Mouse (Mus musculus): ENCODE measurements around the gene Anxa11. TPM values are rescaled to one million over a fixed set of nuclear protein-coding genes. Genes with fewer than 3 reads are reported as not detected.

The Anxa11 gene
- total RNA-seq (2014; rRNA removed) = 3.7 and 4.2 TPM in 2 replicates
- polyA plus RNA-seq (2015; fragmentation: Nextera tagmentation; extraction: Ambion mirVana) = 4.5 and 4.9 TPM in 2 replicates

DNA sequence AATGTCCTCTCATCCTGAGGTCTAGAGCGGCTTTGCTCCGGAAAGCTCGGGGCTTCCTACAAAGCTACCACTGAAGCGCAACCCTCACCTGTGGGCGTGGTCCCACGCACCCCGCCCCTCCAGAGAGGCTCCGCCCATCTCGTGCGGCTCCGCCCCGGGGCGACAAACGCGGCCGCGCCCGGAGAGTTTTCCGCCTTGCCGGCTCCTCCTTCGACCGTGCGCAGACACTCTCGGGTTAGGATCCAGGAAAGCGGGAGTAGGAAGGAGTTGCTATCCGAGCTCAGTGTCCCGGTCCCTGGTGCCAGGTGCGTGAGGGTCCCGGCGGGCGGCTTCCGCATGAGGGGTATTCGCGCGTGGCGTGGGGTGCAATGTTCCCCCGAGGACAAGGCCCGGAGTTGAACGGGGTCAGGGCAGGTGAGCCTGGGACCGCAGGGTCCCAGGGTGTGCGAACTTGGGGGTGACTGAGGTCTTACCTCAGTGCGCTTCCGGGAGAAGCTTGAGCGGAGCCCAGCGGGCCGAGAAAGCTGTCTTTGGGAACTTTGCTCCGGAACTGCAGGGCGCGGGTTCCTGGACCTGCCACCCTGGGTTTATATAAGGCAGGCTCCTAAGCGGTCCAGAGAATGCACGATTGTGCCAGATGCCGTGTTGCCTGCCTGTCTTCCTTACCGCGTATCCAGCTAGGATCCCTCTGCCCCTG lies at the start of gene Anxa11:
TSS of gene Anxa11 (plus strand) at position 166 of the 697 bp plus-strand sequence.
- no peak for TF ChIP-seq CTCF (IDR thresholded peaks at IDR 0.05; ENCODE audit: low read depth)
- peak within 1 kb of the TSS; percentile 48 for H3K9ac ChIP-seq (replicated peaks; ENCODE audit: low read length)
- DNase-seq (ENCODE audit: low spot score) (peak; percentile 40), ATAC-seq (peak; percentile 67; the same call in 1 of the 2 replicates)
- H3K4me3 ChIP-seq (ENCODE audit: low read length) = peak within 1 kb of the TSS; percentile 54
- peaks cover 7% of the 10 kb centered on the region; the same call in 1 of the 2 replicates for H3K4me1 ChIP-seq (ENCODE audit: insufficient read depth, low read length)
- under 1% methylated on average over 54 of the region's 54 CpGs for WGBS
- H3K4me2 ChIP-seq (ENCODE audit: low read depth, low read length) = peak within 1 kb of the TSS; percentile 95
- no peaks in the 10 kb centered on the region for H3K36me3 ChIP-seq (ENCODE audit: insufficient read depth, low read length)
- H3K27me3 ChIP-seq (ENCODE audit: insufficient read depth, low read length) = peaks cover 13% of the 10 kb centered on the region; the same call in 1 of the 2 replicates
- H3K27ac ChIP-seq = no peak within 1 kb of the TSS
- no peaks in the 10 kb centered on the region for H3K9me3 ChIP-seq (ENCODE audit: low read length)

- H3K4me1 ChIP-seq (ENCODE audit: insufficient read depth, low read length) = no peaks in the 10 kb centered on the region
- H3K27ac ChIP-seq = no peak overlapping the region
- ATAC-seq = no peak
- DNase-seq (ENCODE audit: low spot score) = no peak
- WGBS = 95% methylated on average over 2 of the region's 2 CpGs
- no peaks in the 10 kb centered on the region for H3K36me3 ChIP-seq (ENCODE audit: insufficient read depth, low read length)
- no peak overlapping the region for H3K4me3 ChIP-seq (ENCODE audit: low read length)
- TF ChIP-seq CTCF (IDR thresholded peaks at IDR 0.05; ENCODE audit: low read depth) = no peak
- no peak overlapping the region for H3K4me2 ChIP-seq (ENCODE audit: low read depth, low read length)
- H3K27me3 ChIP-seq (ENCODE audit: insufficient read depth, low read length) = no peaks in the 10 kb centered on the region
- no peaks in the 10 kb centered on the region for H3K9me3 ChIP-seq (ENCODE audit: low read length)
- no peak overlapping the region for H3K9ac ChIP-seq (replicated peaks; ENCODE audit: low read length)
Measured at GRCm38 (mm10) chr14:25794331-25794730, 47.6 kb upstream of the Anxa11 start.

- no peaks in the 10 kb centered on the region for H3K27me3 ChIP-seq (ENCODE audit: insufficient read depth, low read length)
- no peak overlapping the region; the same call in 1 of the 2 replicates for H3K27ac ChIP-seq
- ATAC-seq (no peak), DNase-seq (ENCODE audit: low spot score) (no peak)
- TF ChIP-seq CTCF (IDR thresholded peaks at IDR 0.05; ENCODE audit: low read depth) = no peak
- no peaks in the 10 kb centered on the region for H3K9me3 ChIP-seq (ENCODE audit: low read length)
- no peaks in the 10 kb centered on the region for H3K4me1 ChIP-seq (ENCODE audit: insufficient read depth, low read length)
- no peak overlapping the region for H3K9ac ChIP-seq (replicated peaks; ENCODE audit: low read length)
- no peak overlapping the region for H3K4me3 ChIP-seq (ENCODE audit: low read length)
- no peak overlapping the region for H3K4me2 ChIP-seq (ENCODE audit: low read depth, low read length)
- WGBS = 70% methylated on average over 6 of the region's 6 CpGs
- H3K36me3 ChIP-seq (ENCODE audit: insufficient read depth, low read length) = no peaks in the 10 kb centered on the region
Measured at GRCm38 (mm10) chr14:25795067-25795466, 46.9 kb upstream of the Anxa11 start.

- Histone ChIP-seq H3K9ac (replicated peaks; ENCODE audit: low read length) (no peak overlapping the region), H3K4me2 (ENCODE audit: low read depth, low read length) (no peak overlapping the region), H3K27ac (no peak overlapping the region; the same call in 1 of the 2 replicates), H3K9me3 (ENCODE audit: low read length) (no peaks in the 10 kb centered on the region), H3K27me3 (ENCODE audit: insufficient read depth, low read length) (no peaks in the 10 kb centered on the region), H3K4me1 (ENCODE audit: insufficient read depth, low read length) (no peaks in the 10 kb centered on the region), H3K36me3 (ENCODE audit: insufficient read depth, low read length) (no peaks in the 10 kb centered on the region), H3K4me3 (ENCODE audit: low read length) (no peak overlapping the region)
- DNase-seq (ENCODE audit: low spot score) = peak; percentile 50
- ATAC-seq = 0 out of 2 replicates have a peak, but pooled peaks have one; percentile 49
- TF ChIP-seq CTCF (IDR thresholded peaks at IDR 0.05; ENCODE audit: low read depth) = no peak
- WGBS = 33% methylated on average over 10 of the region's 10 CpGs
Measured at GRCm38 (mm10) chr14:25795561-25796174, 46.3 kb upstream of the Anxa11 start.

DNA sequence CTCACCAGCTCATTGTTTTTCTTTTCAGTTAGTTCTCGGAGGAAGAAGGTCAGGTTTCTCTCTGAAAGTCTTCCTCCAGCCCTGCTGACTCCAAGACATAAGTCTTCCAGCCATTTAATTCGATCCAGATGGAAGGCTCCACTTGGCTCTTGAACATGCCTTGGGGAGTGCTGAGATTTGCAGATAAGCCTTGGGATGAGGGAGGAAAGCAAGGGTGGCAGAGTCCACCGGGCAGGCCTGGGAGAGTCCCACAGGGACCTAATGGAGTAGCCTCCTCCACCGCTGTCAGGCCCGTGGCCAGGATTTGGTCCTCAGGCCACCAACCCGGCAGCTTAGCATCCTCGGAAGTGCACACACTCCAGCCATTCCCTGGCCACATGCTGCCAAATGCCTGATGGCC lies 45.3 kb upstream of the Anxa11 start:
- TF ChIP-seq CTCF (IDR thresholded peaks at IDR 0.05; ENCODE audit: low read depth) = no peak
- H3K27me3 ChIP-seq (ENCODE audit: insufficient read depth, low read length) = no peaks in the 10 kb centered on the region
- no peak overlapping the region for H3K9ac ChIP-seq (replicated peaks; ENCODE audit: low read length)
- DNase-seq (ENCODE audit: low spot score) (no peak), ATAC-seq (no peak)
- no peak overlapping the region for H3K4me3 ChIP-seq (ENCODE audit: low read length)
- H3K27ac ChIP-seq = no peak overlapping the region
- WGBS = 72% methylated on average over 7 of the region's 7 CpGs
- H3K36me3 ChIP-seq (ENCODE audit: insufficient read depth, low read length) = no peaks in the 10 kb centered on the region
- H3K4me1 ChIP-seq (ENCODE audit: insufficient read depth, low read length) = no peaks in the 10 kb centered on the region
- no peak overlapping the region for H3K4me2 ChIP-seq (ENCODE audit: low read depth, low read length)
- H3K9me3 ChIP-seq (ENCODE audit: low read length) = no peaks in the 10 kb centered on the region

- no peaks in the 10 kb centered on the region for H3K27me3 ChIP-seq (ENCODE audit: insufficient read depth, low read length)
- peak overlapping the region; percentile 11; the same call in 1 of the 2 replicates for H3K4me2 ChIP-seq (ENCODE audit: low read depth, low read length)
- ATAC-seq = peak; percentile 71; the same call in 1 of the 2 replicates
- WGBS = 27% methylated on average over 19 of the region's 19 CpGs
- H3K27ac ChIP-seq = no peak overlapping the region
- H3K36me3 ChIP-seq (ENCODE audit: insufficient read depth, low read length) = no peaks in the 10 kb centered on the region
- H3K9ac ChIP-seq (replicated peaks; ENCODE audit: low read length) = no peak overlapping the region
- peak; percentile 79 for DNase-seq (ENCODE audit: low spot score)
- no peaks in the 10 kb centered on the region for H3K9me3 ChIP-seq (ENCODE audit: low read length)
- no peak overlapping the region for H3K4me3 ChIP-seq (ENCODE audit: low read length)
- peak; percentile 93 for TF ChIP-seq CTCF (IDR thresholded peaks at IDR 0.05; ENCODE audit: low read depth)
- 0 out of 2 replicates have a peak, but pooled peaks cover under 1% of the 10 kb centered on the region for H3K4me1 ChIP-seq (ENCODE audit: insufficient read depth, low read length)
Measured at GRCm38 (mm10) chr14:25800166-25800960, 41.6 kb upstream of the Anxa11 start.

Measured in hindbrain, postnatal 0 days (tissue).